Mouse (Mus musculus) thymus, adult 2 months (tissue): ENCODE results near the gene Chrng. TPM values are rescaled to one million over a fixed set of nuclear protein-coding genes. Genes with fewer than 3 reads are reported as not detected.

Experiments
- DNase-seq: peaks from one replicate; pipeline ENCODE4 v3.0.0; 2021
- H3K27ac ChIP-seq: fragments of 200-500 bp; 2 replicates; pipeline ENCODE4 v1.5.1; 2012; ENCODE audit warnings: low read length, control low read depth; ENCODE audit not compliant: control insufficient read depth, insufficient read depth
- H3K27me3 ChIP-seq: fragments of 200-500 bp; 2 replicates; pipeline ENCODE4 v1.6.1; 2012; ENCODE audit warnings: mild to moderate bottlenecking, low read length, moderate library complexity, mixed read lengths; ENCODE audit not compliant: control insufficient read depth, insufficient read depth
- H3K36me3 ChIP-seq: fragments of 200-500 bp; 2 replicates; pipeline ENCODE4 v1.6.1; 2012; ENCODE audit warnings: mild to moderate bottlenecking, low read length, moderate library complexity; ENCODE audit not compliant: control insufficient read depth, insufficient read depth
- H3K4me1 ChIP-seq: fragments of 200-500 bp; replicated peaks from 2 replicates; pipeline ENCODE4 v1.6.1; 2012; ENCODE audit warnings: low read length; ENCODE audit not compliant: control insufficient read depth, insufficient read depth
- H3K4me3 ChIP-seq: fragments of 200-500 bp; 2 replicates; pipeline ENCODE4 v1.5.1; 2012; ENCODE audit warnings: mild to moderate bottlenecking, low read length, control low read depth, moderate library complexity; ENCODE audit not compliant: control insufficient read depth, insufficient read depth
- CTCF ChIP-seq: fragments of 200-500 bp; IDR thresholded peaks from 2 replicates; pipeline ENCODE4 v1.5.1; 2012; ENCODE audit warnings: mild to moderate bottlenecking, control low read depth, low read length, moderate library complexity, borderline replicate concordance; ENCODE audit not compliant: control insufficient read depth, poor library complexity, insufficient read depth; ENCODE audit errors: extremely low read depth
- POLR2A ChIP-seq: fragments of 200-500 bp; IDR thresholded peaks from 2 replicates; pipeline ENCODE4 v1.6.1; 2012; ENCODE audit warnings: mild to moderate bottlenecking, low read length, control low read depth, moderate library complexity; ENCODE audit not compliant: control insufficient read depth, poor library complexity, insufficient read depth; ENCODE audit errors: extremely low read depth
- WGBS: fragments of 180-500 bp; shearing (Covaris S2); methylation state at CpG from one replicate; pipeline ENCODE4 v1.1.7; 2018; 5-methylcytosine and 5-hydroxymethylcytosine counted together
- polyA plus RNA-seq: library from polyadenylated mRNA; depleted of rRNA; stranded (reverse); fragments of >200 nt; gene quantifications from 2 replicates; pipeline ENCODE4 v1.2.3, GENCODE M21; 2012

Gene Chrng
- polyA plus RNA-seq, 1 experiment = 0.15 TPM

- H3K27ac ChIP-seq = no peak within 1 kb of the TSS
- H3K27me3 ChIP-seq = peaks cover 8% of the 10 kb centered on the region
- no peak for TF ChIP-seq POLR2A
- TF ChIP-seq CTCF = no peak
- no peak for DNase-seq
- 79% methylated on average over 9 of the region's 9 CpGs for WGBS
- no peak within 1 kb of the TSS for H3K4me3 ChIP-seq
- H3K4me1 ChIP-seq = peaks cover 13% of the 10 kb centered on the region; the same call in 1 of the 2 replicates
- no peaks in the 10 kb centered on the region for H3K36me3 ChIP-seq
Measured at GRCm38 (mm10) chr1:87183013-87183412, 21.4 kb upstream of the Chrng start, which contains the start of gene Prss56. Prss56 (plus strand) TSS chr1:87183313.

GRCm38 (mm10) chr1:87183998-87184750 is 20.3 kb upstream of the Chrng start:
- 39% methylated on average over 15 of the region's 15 CpGs for WGBS
- TF ChIP-seq CTCF (no peak), POLR2A (no peak)
- H3K4me1 ChIP-seq = peaks cover 13% of the 10 kb centered on the region; the same call in 1 of the 2 replicates
- H3K4me3 ChIP-seq = 0 out of 2 replicates have a peak overlapping the region, but pooled peaks have one; percentile 2
- no peak for DNase-seq
- no peak overlapping the region for H3K27ac ChIP-seq
- H3K27me3 ChIP-seq = peaks cover 8% of the 10 kb centered on the region
- H3K36me3 ChIP-seq = no peaks in the 10 kb centered on the region

GRCm38 (mm10) chr1:87184751-87185139 is 19.7 kb upstream of the Chrng start:
- peaks cover 13% of the 10 kb centered on the region; the same call in 1 of the 2 replicates for H3K4me1 ChIP-seq
- 7% methylated on average over 20 of the region's 20 CpGs for WGBS
- H3K36me3 ChIP-seq = no peaks in the 10 kb centered on the region
- DNase-seq = peak; percentile 65
- H3K27me3 ChIP-seq = peaks cover 8% of the 10 kb centered on the region
- 0 out of 2 replicates have a peak overlapping the region, but pooled peaks have one; percentile 2 for H3K4me3 ChIP-seq
- TF ChIP-seq CTCF (peak; percentile 79), POLR2A (no peak)
- H3K27ac ChIP-seq = no peak overlapping the region

GRCm38 (mm10) chr1:87185526-87185925 is 18.9 kb upstream of the Chrng start:
- peaks cover 14% of the 10 kb centered on the region for H3K4me1 ChIP-seq
- peak; percentile 23 for DNase-seq
- TF ChIP-seq CTCF = no peak
- no peak for TF ChIP-seq POLR2A
- H3K36me3 ChIP-seq = no peaks in the 10 kb centered on the region
- no peak overlapping the region for H3K27ac ChIP-seq
- WGBS = 26% methylated on average over 13 of the region's 13 CpGs
- H3K27me3 ChIP-seq = peaks cover 8% of the 10 kb centered on the region
- H3K4me3 ChIP-seq = no peak overlapping the region

- H3K27me3 ChIP-seq = peaks cover 8% of the 10 kb centered on the region
- H3K27ac ChIP-seq = no peak overlapping the region
- 9% methylated on average over 54 of the region's 54 CpGs for WGBS
- peak overlapping the region; percentile 58 for H3K4me3 ChIP-seq
- peaks cover 17% of the 10 kb centered on the region for H3K4me1 ChIP-seq
- TF ChIP-seq POLR2A (no peak), CTCF (no peak)
- DNase-seq = no peak
- H3K36me3 ChIP-seq = no peaks in the 10 kb centered on the region
Measured at GRCm38 (mm10) chr1:87186261-87187036, 18.0 kb upstream of the Chrng start.

GRCm38 (mm10) chr1:87187037-87187355 is 17.5 kb upstream of the Chrng start:
- peak overlapping the region; percentile 58 for H3K4me3 ChIP-seq
- under 1% methylated on average over 15 of the region's 15 CpGs for whole genome bisulfite sequencing
- H3K36me3 ChIP-seq = no peaks in the 10 kb centered on the region
- no peak for TF ChIP-seq POLR2A
- TF ChIP-seq CTCF = peak; percentile 93
- no peak overlapping the region for H3K27ac ChIP-seq
- peaks cover 8% of the 10 kb centered on the region for H3K27me3 ChIP-seq
- DNase-seq = peak; percentile 64
- peaks cover 17% of the 10 kb centered on the region for H3K4me1 ChIP-seq
